Mouse (Mus musculus): Measurements from ENCODE around the gene Hamp. TPM values are rescaled to one million over a fixed set of nuclear protein-coding genes. Genes with fewer than 3 reads are reported as not detected.
"Not testable (repeated sequence)": the region's sequence is repeated elsewhere in the genome, so short reads cannot be mapped to it uniquely, and the experiment has no call there.

Gene Hamp
- polyA plus RNA-seq, 1 experiment: not detected

- H3K4me2 ChIP-seq (ENCODE audit: low read depth): no peak overlapping the region
- no peaks in the 10 kb centered on the region for H3K27me3 ChIP-seq (ENCODE audit: control insufficient read depth, insufficient read depth, insufficient read length)
- H3K4me3 ChIP-seq: no peak overlapping the region
- TF ChIP-seq REST (IDR thresholded peaks at IDR 0.05; ENCODE audit: insufficient read depth, insufficient read length) (no peak), SRF (IDR thresholded peaks at IDR 0.05; ENCODE audit: control insufficient read depth, insufficient read length, low read depth) (no peak), TCF3 (IDR thresholded peaks at IDR 0.05; ENCODE audit: insufficient read length, low read depth) (no peak), USF1 (IDR thresholded peaks at IDR 0.05; ENCODE audit: low read depth) (no peak), CEBPB (IDR thresholded peaks at IDR 0.05; ENCODE audit: insufficient read depth, poor library complexity, severe bottlenecking) (no peak), E2F4 (IDR thresholded peaks at IDR 0.05; ENCODE audit: insufficient read depth) (no peak), MYOG (IDR thresholded peaks at IDR 0.05; ENCODE audit: control insufficient read depth in 1 of 3, insufficient read depth in 1 of 3, insufficient read length in 2 of 3, low read depth in 2 of 3) (no peak), MAX (IDR thresholded peaks at IDR 0.05; ENCODE audit: low read depth) (no peak)
- peaks cover 6% of the 10 kb centered on the region for H3K36me3 ChIP-seq (ENCODE audit: control insufficient read depth, insufficient read depth)
- no peak overlapping the region for H3ac ChIP-seq (ENCODE audit: control insufficient read depth, insufficient read length)
- H3K79me2 ChIP-seq (ENCODE audit: control insufficient read depth, insufficient read depth): peaks cover 8% of the 10 kb centered on the region
Measured at GRCm38 (mm10) chr7:30954036-30954435, 10.2 kb upstream of the Hamp start.

- TF ChIP-seq POLR2A (IDR thresholded peaks at IDR 0.05; ENCODE audit: insufficient read length, low read depth): no peak
- TF ChIP-seq TCF12 (IDR thresholded peaks at IDR 0.05; ENCODE audit: insufficient read depth, poor library complexity, severe bottlenecking): no peak
- no peak for TF ChIP-seq TCF3 (IDR thresholded peaks at IDR 0.05; ENCODE audit: insufficient read length, low read depth)
- Histone ChIP-seq H3K4me3 (no peak overlapping the region), H3K4me2 (ENCODE audit: low read depth) (no peak overlapping the region), H3K27me3 (ENCODE audit: control insufficient read depth, insufficient read depth, insufficient read length) (no peaks in the 10 kb centered on the region), H3K36me3 (ENCODE audit: control insufficient read depth, insufficient read depth) (peaks cover 6% of the 10 kb centered on the region), H3K79me2 (ENCODE audit: control insufficient read depth, insufficient read depth) (peaks cover 8% of the 10 kb centered on the region), H3ac (ENCODE audit: control insufficient read depth, insufficient read length) (no peak overlapping the region)
Measured at GRCm38 (mm10) chr7:30953459-30953858, 9.6 kb upstream of the Hamp start.

- TF ChIP-seq E2F4 (IDR thresholded peaks at IDR 0.05; ENCODE audit: insufficient read depth): no peak
- no peak for TF ChIP-seq MAX (IDR thresholded peaks at IDR 0.05; ENCODE audit: low read depth)
- no peak for TF ChIP-seq CEBPB (IDR thresholded peaks at IDR 0.05; ENCODE audit: insufficient read depth, poor library complexity, severe bottlenecking)
- TF ChIP-seq MYOG (IDR thresholded peaks at IDR 0.05; ENCODE audit: control insufficient read depth in 1 of 3, insufficient read depth in 1 of 3, insufficient read length in 2 of 3, low read depth in 2 of 3): no peak
- no peak for TF ChIP-seq REST (IDR thresholded peaks at IDR 0.05; ENCODE audit: insufficient read depth, insufficient read length)
- Histone ChIP-seq H3K79me2 (ENCODE audit: control insufficient read depth, insufficient read depth) (peaks cover 8% of the 10 kb centered on the region), H3K36me3 (ENCODE audit: control insufficient read depth, insufficient read depth) (peaks cover 6% of the 10 kb centered on the region), H3K4me2 (ENCODE audit: low read depth) (no peak overlapping the region), H3K4me3 (no peak overlapping the region), H3K27me3 (ENCODE audit: control insufficient read depth, insufficient read depth, insufficient read length) (no peaks in the 10 kb centered on the region), H3ac (ENCODE audit: control insufficient read depth, insufficient read length) (no peak overlapping the region)
Measured at GRCm38 (mm10) chr7:30952441-30953265, 8.8 kb upstream of the Hamp start.

- not testable (repeated sequence) for H3K4me2 ChIP-seq (ENCODE audit: low read depth); H3ac ChIP-seq (ENCODE audit: control insufficient read depth, insufficient read length); H3K36me3 ChIP-seq (ENCODE audit: control insufficient read depth, insufficient read depth); H3K79me2 ChIP-seq (ENCODE audit: control insufficient read depth, insufficient read depth); H3K4me3 ChIP-seq; H3K27me3 ChIP-seq (ENCODE audit: control insufficient read depth, insufficient read depth, insufficient read length)
Measured at GRCm38 (mm10) chr7:30949902-30950301, 6.1 kb upstream of the Hamp start.

- Histone ChIP-seq H3K27me3 (ENCODE audit: control insufficient read depth, insufficient read depth, insufficient read length) (no peaks in the 10 kb centered on the region), H3K4me2 (ENCODE audit: low read depth) (no peak overlapping the region), H3K79me2 (ENCODE audit: control insufficient read depth, insufficient read depth) (no peaks in the 10 kb centered on the region), H3K36me3 (ENCODE audit: control insufficient read depth, insufficient read depth) (peaks cover 6% of the 10 kb centered on the region), H3K4me3 (no peak overlapping the region), H3ac (ENCODE audit: control insufficient read depth, insufficient read length) (no peak overlapping the region)
- no peak for TF ChIP-seq SRF (IDR thresholded peaks at IDR 0.05; ENCODE audit: control insufficient read depth, insufficient read length, low read depth)
Measured at GRCm38 (mm10) chr7:30945876-30946275, 2.0 kb upstream of the Hamp start.

- not testable (repeated sequence) for H3K27me3 ChIP-seq (ENCODE audit: control insufficient read depth, insufficient read depth, insufficient read length); H3K79me2 ChIP-seq (ENCODE audit: control insufficient read depth, insufficient read depth); H3ac ChIP-seq (ENCODE audit: control insufficient read depth, insufficient read length); H3K36me3 ChIP-seq (ENCODE audit: control insufficient read depth, insufficient read depth); H3K4me2 ChIP-seq (ENCODE audit: low read depth); H3K4me3 ChIP-seq
Measured at GRCm38 (mm10) chr7:30945466-30945865, 1.6 kb upstream of the Hamp start.

GRCm38 (mm10) chr7:30944706-30945105 lies 874 bp upstream of the Hamp start:
- not testable (repeated sequence) for H3K4me2 ChIP-seq (ENCODE audit: low read depth); H3K27me3 ChIP-seq (ENCODE audit: control insufficient read depth, insufficient read depth, insufficient read length); H3K4me3 ChIP-seq; H3K36me3 ChIP-seq (ENCODE audit: control insufficient read depth, insufficient read depth); H3K79me2 ChIP-seq (ENCODE audit: control insufficient read depth, insufficient read depth); H3ac ChIP-seq (ENCODE audit: control insufficient read depth, insufficient read length)

- H3ac ChIP-seq (ENCODE audit: control insufficient read depth, insufficient read length); H3K27me3 ChIP-seq (ENCODE audit: control insufficient read depth, insufficient read depth, insufficient read length); H3K36me3 ChIP-seq (ENCODE audit: control insufficient read depth, insufficient read depth); H3K4me3 ChIP-seq; H3K4me2 ChIP-seq (ENCODE audit: low read depth); H3K79me2 ChIP-seq (ENCODE audit: control insufficient read depth, insufficient read depth): not testable (repeated sequence)
Measured at GRCm38 (mm10) chr7:30942365-30942764, 1.5 kb downstream of the Hamp start.

- H3ac ChIP-seq (ENCODE audit: control insufficient read depth, insufficient read length); H3K4me3 ChIP-seq: not testable (repeated sequence)
Measured at GRCm38 (mm10) chr7:30940070-30940469, 3.8 kb downstream of the Hamp start.

GRCm38 (mm10) chr7:30935422-30936099 lies 8.3 kb downstream of the Hamp start:
- not testable (repeated sequence) for H3ac ChIP-seq (ENCODE audit: control insufficient read depth, insufficient read length); H3K4me2 ChIP-seq (ENCODE audit: low read depth); H3K79me2 ChIP-seq (ENCODE audit: control insufficient read depth, insufficient read depth); H3K27me3 ChIP-seq (ENCODE audit: control insufficient read depth, insufficient read depth, insufficient read length); H3K36me3 ChIP-seq (ENCODE audit: control insufficient read depth, insufficient read depth); H3K4me3 ChIP-seq

More at GRCm38 (mm10) chr7:30940070-30940469, 3.8 kb downstream of the Hamp start:
- not testable (repeated sequence) for H3K79me2 ChIP-seq (ENCODE audit: control insufficient read depth, insufficient read depth); H3K27me3 ChIP-seq (ENCODE audit: control insufficient read depth, insufficient read depth, insufficient read length); H3K4me2 ChIP-seq (ENCODE audit: low read depth); H3K36me3 ChIP-seq (ENCODE audit: control insufficient read depth, insufficient read depth)

Data from myocyte (in vitro differentiated cells).